In genomic region chr9:107697811-107698521, GRCm38 (mm10) we compare ENCODE assay signal across 9 mouse cellular contexts. TPM values are rescaled to one million over a fixed set of nuclear protein-coding genes. Genes with fewer than 3 reads are reported as not detected.
DNase-seq lines count a peak whose midpoint lies in the region; ATAC-seq and TF ChIP-seq lines count a peak whose summit lies in the region.
"Had no signal": no experiment of that assay in that cellular context is flagged by ENCODE, and none has a peak within 500 bp of the region (broad histone marks: within the 10 kb centered on the region; RNA-seq: fewer than 3 reads in every experiment).

No protein-coding gene starts in this region.

- no peaks in the 10 kb centered on the region for H3K27me3 ChIP-seq in heart, embryonic 11.5 days (ENCODE audit: control insufficient read depth, insufficient read depth, low read length)
- peaks cover 60% of the 10 kb centered on the region for H3K27me3 ChIP-seq in hindbrain, embryonic 10.5 days (ENCODE audit: insufficient read depth, poor library complexity, severe bottlenecking)
- H3K27me3 ChIP-seq in midbrain, embryonic 13.5 days, result no peaks in the 10 kb centered on the region

- no peak for ATAC-seq in heart, embryonic 11.5 days (replicated peaks; ENCODE audit: insufficient number of reproducible peaks, low FRiP score, low TSS enrichment)
- peak; percentile 35; the same call in 1 of the 2 replicates for ATAC-seq in midbrain, embryonic 13.5 days
- no peak for ATAC-seq in cerebellum, adult (ENCODE audit: insufficient number of reproducible peaks, low FRiP score, low TSS enrichment)

- H3K36me3 ChIP-seq in heart, embryonic 11.5 days (ENCODE audit: control insufficient read depth, insufficient read depth, low read length), result no peaks in the 10 kb centered on the region
- peaks cover 56% of the 10 kb centered on the region for H3K36me3 ChIP-seq in hindbrain, embryonic 10.5 days
- peaks cover 28% of the 10 kb centered on the region for H3K36me3 ChIP-seq in midbrain, embryonic 13.5 days

- no peak overlapping the region for H3K4me3 ChIP-seq in heart, embryonic 11.5 days (ENCODE audit: low read depth, low read length)
- peak overlapping the region; percentile 31 for H3K4me3 ChIP-seq in hindbrain, embryonic 10.5 days
- no peak overlapping the region for H3K4me3 ChIP-seq in midbrain, embryonic 13.5 days (replicated peaks)

- intact Hi-C loops in heart, postnatal 10 days (cut with DNase I), result no loop called here

- peaks cover 41% of the 10 kb centered on the region for H3K4me1 ChIP-seq in heart, embryonic 11.5 days (ENCODE audit: control insufficient read depth, insufficient read depth, low read length)
- H3K4me1 ChIP-seq in hindbrain, embryonic 10.5 days (replicated peaks), result peaks cover 98% of the 10 kb centered on the region
- peaks cover 94% of the 10 kb centered on the region for H3K4me1 ChIP-seq in midbrain, embryonic 13.5 days (replicated peaks)

- peak overlapping the region; percentile 50; the same call in 1 of the 2 replicates for H3K9ac ChIP-seq in heart, embryonic 11.5 days (ENCODE audit: low read depth, low read length)
- peak overlapping the region; percentile 50; the same call in 1 of the 2 replicates for H3K9ac ChIP-seq in midbrain, embryonic 13.5 days (replicated peaks)

- no peak for DNase-seq in heart, postnatal 10 days
- DNase-seq in brain, embryonic 14.5 days (ENCODE audit: low read depth), result peak; percentile 89
- DNase-seq in hindbrain, embryonic 10.5 days (ENCODE audit: low spot score), result peak; percentile 47
- DNase-seq in cerebellum, postnatal 10 days, result no peak
- no peak for DNase-seq in natural killer cell, adult 2 months (ENCODE audit: low spot score in 2 of 2)

- no peak for TF ChIP-seq POLR2A in brain, embryonic 14.5 days (IDR thresholded peaks at IDR 0.05; ENCODE audit: borderline replicate concordance, extremely low read depth, insufficient read depth, insufficient read length, poor library complexity, severe bottlenecking)

- WGBS in heart, embryonic 11.5 days (ENCODE audit: insufficient replicate concordance), result 38% methylated on average over 14 of the region's 14 CpGs
- 9% methylated on average over 14 of the region's 14 CpGs for WGBS in hindbrain, embryonic 10.5 days
- 7% methylated on average over 14 of the region's 14 CpGs for WGBS in midbrain, embryonic 13.5 days

- H3K4me2 ChIP-seq in heart, embryonic 11.5 days, result no peak overlapping the region
- peak overlapping the region; percentile 40 for H3K4me2 ChIP-seq in midbrain, embryonic 13.5 days (replicated peaks)

- H3K9me3 ChIP-seq in heart, embryonic 11.5 days (replicated peaks; ENCODE audit: control insufficient read depth, low read length), result no peaks in the 10 kb centered on the region
- no peaks in the 10 kb centered on the region for H3K9me3 ChIP-seq in hindbrain, embryonic 10.5 days
- H3K9me3 ChIP-seq in midbrain, embryonic 13.5 days, result no peaks in the 10 kb centered on the region

- no peak for TF ChIP-seq CTCF in brain, embryonic 14.5 days (IDR thresholded peaks at IDR 0.05; ENCODE audit: borderline replicate concordance, extremely low read depth, insufficient read depth, insufficient read length)

- H3K27ac ChIP-seq in heart, embryonic 11.5 days (ENCODE audit: low read depth, low read length), result no peak overlapping the region
- H3K27ac ChIP-seq in hindbrain, embryonic 10.5 days, result peak overlapping the region; percentile 84
- H3K27ac ChIP-seq in midbrain, embryonic 13.5 days, result peak overlapping the region; percentile 61

RNA-seq across cellular contexts. Expression of gene Sema3f, which starts 12.3 kb away (rescaled TPM):
- 4.6 and 5.8 TPM in 2 replicates for polyA plus RNA-seq in heart, embryonic 11.5 days (2014; fragmentation: Nextera tagmentation; extraction: Ambion mirVana)
- total RNA-seq in heart, postnatal 10 days (2021), result 10 to 100 TPM; 19.4 to 22.2 TPM
- 163 and 176 TPM in 2 replicates for polyA plus RNA-seq in brain, embryonic 14.5 days (2012; rRNA removed)
- 14.5 and 16.4 TPM in 2 replicates for polyA plus RNA-seq in hindbrain, embryonic 10.5 days (2016; fragmentation: Nextera tagmentation; extraction: Ambion mirVana)
- 18.9 and 24.6 TPM in 2 replicates for polyA plus RNA-seq in midbrain, embryonic 13.5 days (2015; fragmentation: Nextera tagmentation; extraction: Ambion mirVana)
- total RNA-seq: megakaryocyte, adult 5-6 weeks had no signal

RNA-seq across cellular contexts. Expression of gene Gnat1, which starts 18.5 kb away (rescaled TPM):
- 0.42 and 1.2 TPM in 2 replicates for polyA plus RNA-seq in heart, embryonic 11.5 days (2014; fragmentation: Nextera tagmentation; extraction: Ambion mirVana)
- not detected for total RNA-seq in heart, postnatal 10 days (2021)
- 0.39 and 0.48 TPM in 2 replicates for polyA plus RNA-seq in brain, embryonic 14.5 days (2012; rRNA removed)
- polyA plus RNA-seq in hindbrain, embryonic 10.5 days (2016; fragmentation: Nextera tagmentation; extraction: Ambion mirVana), result 2.6 and 3.1 TPM in 2 replicates
- polyA plus RNA-seq in midbrain, embryonic 13.5 days (2015; fragmentation: Nextera tagmentation; extraction: Ambion mirVana), result 2.4 and 2.7 TPM in 2 replicates
- total RNA-seq: megakaryocyte, adult 5-6 weeks had no signal

RNA-seq across cellular contexts. Expression of gene Slc38a3, which starts 28.6 kb away (rescaled TPM):
- polyA plus RNA-seq in heart, embryonic 11.5 days (2014; fragmentation: Nextera tagmentation; extraction: Ambion mirVana), result 2.8 and 3.3 TPM in 2 replicates
- total RNA-seq in heart, postnatal 10 days (2021), result 10 to 100 TPM; 20.5 to 22.6 TPM
- 79.7 and 82.3 TPM in 2 replicates for polyA plus RNA-seq in brain, embryonic 14.5 days (2012; rRNA removed)
- 6.4 and 7.2 TPM in 2 replicates for polyA plus RNA-seq in hindbrain, embryonic 10.5 days (2016; fragmentation: Nextera tagmentation; extraction: Ambion mirVana)
- polyA plus RNA-seq in midbrain, embryonic 13.5 days (2015; fragmentation: Nextera tagmentation; extraction: Ambion mirVana), result 18.7 and 22.0 TPM in 2 replicates
- total RNA-seq: megakaryocyte, adult 5-6 weeks had no signal

Comparison
In these comparisons a context has a peak if more than half of its experiments do, and no peak if none do; other contexts are left out.
1. DNase-seq: peak in brain, embryonic 14.5 days (single experiment) and hindbrain, embryonic 10.5 days (single experiment); none in heart, postnatal 10 days (0 of 2), cerebellum, postnatal 10 days (0 of 2) and natural killer cell, adult 2 months (0 of 2).